Comparison of ENCODE assay signal across 16 mouse cellular contexts in the genomic region with DNA sequence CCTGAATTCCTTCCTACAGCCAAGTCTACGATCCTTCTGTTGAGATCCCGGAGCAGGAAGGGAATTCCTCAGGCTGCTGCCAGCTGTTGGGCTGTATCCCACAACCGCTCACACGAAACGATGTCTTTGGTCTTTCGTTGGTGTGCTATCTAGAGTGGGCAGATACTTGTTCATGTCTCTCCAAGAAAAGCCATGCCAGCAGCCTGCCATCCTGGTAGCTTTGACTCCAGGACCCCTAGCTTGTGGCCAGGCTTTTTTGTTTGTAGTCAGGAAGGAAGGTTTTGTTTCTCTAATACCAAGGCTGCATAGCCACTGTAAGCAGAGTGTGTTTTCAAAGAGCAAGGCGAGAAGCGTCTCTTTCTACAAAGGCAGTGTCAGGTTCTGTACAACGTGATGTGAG. TPM values are rescaled to one million over a fixed set of nuclear protein-coding genes. Genes with fewer than 3 reads are reported as not detected.
DNase-seq lines count a peak whose midpoint lies in the region; ATAC-seq and TF ChIP-seq lines count a peak whose summit lies in the region.
"Had no signal": no experiment of that assay in that cellular context is flagged by ENCODE, and none has a peak within 500 bp of the region (broad histone marks: within the 10 kb centered on the region; RNA-seq: fewer than 3 reads in every experiment).

No protein-coding gene starts in this region.

- H3K9me3 ChIP-seq in heart, embryonic 10.5 days, result no peaks in the 10 kb centered on the region
- H3K9me3 ChIP-seq in kidney, embryonic 15.5 days (replicated peaks), result no peaks in the 10 kb centered on the region
- no peaks in the 10 kb centered on the region for H3K9me3 ChIP-seq in neural tube, embryonic 13.5 days
- no peaks in the 10 kb centered on the region for H3K9me3 ChIP-seq in stomach, embryonic 16.5 days (replicated peaks; ENCODE audit: control insufficient read depth, low read length)
- no peaks in the 10 kb centered on the region for H3K9me3 ChIP-seq in midbrain, embryonic 14.5 days (ENCODE audit: control insufficient read depth, low read length)
- H3K9me3 ChIP-seq: hindbrain, embryonic 12.5 days; limb, embryonic 13.5 days; neural tube, embryonic 15.5 days had no signal

- no peak overlapping the region for H3K4me2 ChIP-seq in kidney, embryonic 15.5 days
- no peak overlapping the region for H3K4me2 ChIP-seq in neural tube, embryonic 13.5 days
- no peak overlapping the region for H3K4me2 ChIP-seq in stomach, embryonic 16.5 days (ENCODE audit: low read depth, low read length)
- H3K4me2 ChIP-seq in midbrain, embryonic 14.5 days (ENCODE audit: low read length), result no peak overlapping the region
- H3K4me2 ChIP-seq: hindbrain, embryonic 12.5 days; limb, embryonic 13.5 days; neural tube, embryonic 15.5 days had no signal

- no peaks in the 10 kb centered on the region for H3K27me3 ChIP-seq in heart, adult 2 months (ENCODE audit: control insufficient read depth, insufficient read depth, low read length)
- H3K27me3 ChIP-seq in heart, embryonic 10.5 days (ENCODE audit: insufficient read depth, poor library complexity, severe bottlenecking), result no peaks in the 10 kb centered on the region
- H3K27me3 ChIP-seq in kidney, embryonic 15.5 days, result no peaks in the 10 kb centered on the region
- no peaks in the 10 kb centered on the region for H3K27me3 ChIP-seq in neural tube, embryonic 13.5 days
- no peaks in the 10 kb centered on the region for H3K27me3 ChIP-seq in stomach, embryonic 16.5 days (ENCODE audit: control insufficient read depth, insufficient read depth, low read length)
- H3K27me3 ChIP-seq in midbrain, embryonic 14.5 days (ENCODE audit: control insufficient read depth, insufficient read depth, low read length), result no peaks in the 10 kb centered on the region
- H3K27me3 ChIP-seq: hindbrain, embryonic 12.5 days; limb, embryonic 13.5 days; neural tube, embryonic 15.5 days had no signal

- H3K9ac ChIP-seq in heart, adult 2 months (ENCODE audit: low read depth, low read length), result no peak overlapping the region
- H3K9ac ChIP-seq in kidney, embryonic 15.5 days, result no peak overlapping the region
- no peak overlapping the region for H3K9ac ChIP-seq in neural tube, embryonic 13.5 days
- H3K9ac ChIP-seq in stomach, embryonic 16.5 days (ENCODE audit: low read length), result no peak overlapping the region
- H3K9ac ChIP-seq in midbrain, embryonic 14.5 days (replicated peaks; ENCODE audit: low read length), result no peak overlapping the region
- H3K9ac ChIP-seq: hindbrain, embryonic 12.5 days; limb, embryonic 13.5 days had no signal

- no peaks in the 10 kb centered on the region; the same call in none of the 2 replicates for H3K79me2 ChIP-seq in heart, adult 2 months (replicated peaks; ENCODE audit: control insufficient read depth, insufficient read depth, low read length)

- H3K4me1 ChIP-seq in heart, adult 2 months (ENCODE audit: control insufficient read depth, insufficient read depth, low read length), result peaks cover 17% of the 10 kb centered on the region
- H3K4me1 ChIP-seq in heart, embryonic 10.5 days, result peaks cover 56% of the 10 kb centered on the region
- H3K4me1 ChIP-seq in kidney, embryonic 15.5 days, result peaks cover 42% of the 10 kb centered on the region
- H3K4me1 ChIP-seq in neural tube, embryonic 13.5 days (replicated peaks), result peaks cover 32% of the 10 kb centered on the region
- H3K4me1 ChIP-seq in stomach, embryonic 16.5 days (ENCODE audit: control insufficient read depth, insufficient read depth, low read length), result peaks cover 14% of the 10 kb centered on the region
- peaks cover 20% of the 10 kb centered on the region for H3K4me1 ChIP-seq in midbrain, embryonic 14.5 days (ENCODE audit: control insufficient read depth, insufficient read depth, low read length)

- H3K4me3 ChIP-seq in heart, adult 2 months, result no peak overlapping the region
- no peak overlapping the region for H3K4me3 ChIP-seq in heart, embryonic 10.5 days
- H3K4me3 ChIP-seq in kidney, embryonic 15.5 days (replicated peaks), result no peak overlapping the region
- H3K4me3 ChIP-seq in neural tube, embryonic 13.5 days, result no peak overlapping the region
- H3K4me3 ChIP-seq in stomach, embryonic 16.5 days (replicated peaks; ENCODE audit: low read length), result no peak overlapping the region
- H3K4me3 ChIP-seq in midbrain, embryonic 14.5 days (replicated peaks; ENCODE audit: low read depth, low read length), result no peak overlapping the region
- H3K4me3 ChIP-seq: hindbrain, embryonic 12.5 days; limb, embryonic 13.5 days; neural tube, embryonic 15.5 days had no signal

- H3K36me3 ChIP-seq in heart, adult 2 months (ENCODE audit: control insufficient read depth, insufficient read depth, low read length), result peaks cover 13% of the 10 kb centered on the region
- no peaks in the 10 kb centered on the region for H3K36me3 ChIP-seq in heart, embryonic 10.5 days
- H3K36me3 ChIP-seq in kidney, embryonic 15.5 days, result peaks cover 3% of the 10 kb centered on the region; the same call in 1 of the 2 replicates
- H3K36me3 ChIP-seq in neural tube, embryonic 13.5 days, result 0 out of 2 replicates have a peak, but pooled peaks cover 3% of the 10 kb centered on the region
- no peaks in the 10 kb centered on the region for H3K36me3 ChIP-seq in stomach, embryonic 16.5 days (ENCODE audit: control insufficient read depth, insufficient read depth, low read length)
- H3K36me3 ChIP-seq in midbrain, embryonic 14.5 days (ENCODE audit: control insufficient read depth, insufficient read depth, low read length), result 0 out of 2 replicates have a peak, but pooled peaks cover 2% of the 10 kb centered on the region
- H3K36me3 ChIP-seq: hindbrain, embryonic 12.5 days; neural tube, embryonic 15.5 days had no signal

- TF ChIP-seq EP300 in heart, adult 2 months (IDR thresholded peaks at IDR 0.05; ENCODE audit: insufficient read depth, low read depth, low read length), result no peak

- DNase-seq in heart, adult 2 months, result no peak
- no peak for DNase-seq in heart, embryonic 10.5 days (ENCODE audit: low spot score)
- no peak for DNase-seq in kidney, adult 18-20 months
- DNase-seq in neural tube, embryonic 10.5 days (ENCODE audit: extremely low spot score, low spot score), result no peak
- no peak for DNase-seq in midbrain, embryonic 14.5 days
- DNase-seq: cerebellum, adult 2 months; retina, postnatal 1 day; spleen, adult 18-20 months; thymus, adult 18-20 months had no signal

- no peak for TF ChIP-seq POLR2A in heart, adult 2 months (IDR thresholded peaks at IDR 0.05; ENCODE audit: insufficient read depth, low read depth, low read length)

- 37% methylated on average over 9 of the region's 9 CpGs for WGBS in heart, adult 2 months
- 86% methylated on average over 9 of the region's 9 CpGs for WGBS in heart, embryonic 10.5 days
- 86% methylated on average over 9 of the region's 9 CpGs for WGBS in kidney, embryonic 15.5 days
- WGBS in neural tube, embryonic 13.5 days, result 90% methylated on average over 9 of the region's 9 CpGs
- WGBS in stomach, embryonic 16.5 days, result 81% methylated on average over 9 of the region's 9 CpGs
- WGBS in midbrain, embryonic 14.5 days, result 93% methylated on average over 9 of the region's 9 CpGs

- intact Hi-C loops in heart, adult 2 months (cut with DNase I), result loop anchor here (2.0 kb wide), 1 partner anchor 23 kb away; no protein-coding TSS in a partner anchor

- TF ChIP-seq CTCF in heart, adult 2 months (IDR thresholded peaks at IDR 0.05), result no peak

- no peak for ATAC-seq in kidney, embryonic 15.5 days (replicated peaks; ENCODE audit: low FRiP score)
- no peak for ATAC-seq in neural tube, embryonic 13.5 days (ENCODE audit: low read depth)
- no peak for ATAC-seq in stomach, embryonic 16.5 days (ENCODE audit: insufficient read depth, low FRiP score)
- ATAC-seq in midbrain, embryonic 14.5 days (ENCODE audit: low FRiP score, low TSS enrichment), result no peak
- ATAC-seq: midbrain, embryonic 16.5 days had no signal

- peak overlapping the region; percentile 98 for H3K27ac ChIP-seq in heart, adult 2 months
- no peak overlapping the region for H3K27ac ChIP-seq in heart, embryonic 10.5 days
- peak overlapping the region; percentile 62 for H3K27ac ChIP-seq in kidney, embryonic 15.5 days
- H3K27ac ChIP-seq in neural tube, embryonic 13.5 days (replicated peaks), result peak overlapping the region; percentile 1; the same call in 1 of the 2 replicates
- H3K27ac ChIP-seq in stomach, embryonic 16.5 days (ENCODE audit: low read length), result 0 out of 2 replicates have a peak overlapping the region, but pooled peaks have one; percentile 3
- no peak overlapping the region for H3K27ac ChIP-seq in midbrain, embryonic 14.5 days (replicated peaks; ENCODE audit: low read depth, low read length)
- H3K27ac ChIP-seq: hindbrain, embryonic 12.5 days; limb, embryonic 13.5 days; neural tube, embryonic 15.5 days had no signal

RNA-seq across cellular contexts. Expression of a gene that starts 2.6 kb away (rescaled TPM):
- total RNA-seq in heart, adult 2 months (2021), result 10 to 100 TPM; 34.2 to 35.4 TPM
- 48.5 and 70.6 TPM in 2 replicates for polyA plus RNA-seq in heart, adult 2 months (2012; rRNA removed)
- 35.5 and 37.3 TPM in 2 replicates for polyA plus RNA-seq in heart, embryonic 10.5 days (2016; fragmentation: Nextera tagmentation; extraction: Ambion mirVana)
- polyA plus RNA-seq in kidney, embryonic 15.5 days (2015; fragmentation: Nextera tagmentation; extraction: Ambion mirVana), result 31.9 and 34.3 TPM in 2 replicates
- 30.1 and 30.4 TPM in 2 replicates for polyA plus RNA-seq in neural tube, embryonic 13.5 days (2015; fragmentation: Nextera tagmentation; extraction: Ambion mirVana)
- 30.2 and 31.1 TPM in 2 replicates for polyA plus RNA-seq in stomach, embryonic 16.5 days (2015; fragmentation: Nextera tagmentation; extraction: Ambion mirVana)
- 22.3 and 26.7 TPM in 2 replicates for polyA plus RNA-seq in midbrain, embryonic 14.5 days (2014; fragmentation: Nextera tagmentation; extraction: Ambion mirVana)

RNA-seq across cellular contexts. Expression of a gene that starts 10.0 kb away (rescaled TPM):
- 10 to 100 TPM; 16.1 to 20.0 TPM for total RNA-seq in heart, adult 2 months (2021)
- polyA plus RNA-seq in heart, adult 2 months (2012; rRNA removed), result 6.4 and 9.5 TPM in 2 replicates
- 8.2 and 11.9 TPM in 2 replicates for polyA plus RNA-seq in heart, embryonic 10.5 days (2016; fragmentation: Nextera tagmentation; extraction: Ambion mirVana)
- 5.8 and 6.1 TPM in 2 replicates for polyA plus RNA-seq in kidney, embryonic 15.5 days (2015; fragmentation: Nextera tagmentation; extraction: Ambion mirVana)
- polyA plus RNA-seq in neural tube, embryonic 13.5 days (2015; fragmentation: Nextera tagmentation; extraction: Ambion mirVana), result 19.4 and 24.0 TPM in 2 replicates
- polyA plus RNA-seq in stomach, embryonic 16.5 days (2015; fragmentation: Nextera tagmentation; extraction: Ambion mirVana), result 7.5 and 9.1 TPM in 2 replicates
- 35.5 and 38.8 TPM in 2 replicates for polyA plus RNA-seq in midbrain, embryonic 14.5 days (2014; fragmentation: Nextera tagmentation; extraction: Ambion mirVana)

Comparison
In these comparisons a context has a peak if more than half of its experiments do, and no peak if none do; other contexts are left out.
1. H3K27ac ChIP-seq: peak in heart, adult 2 months (single experiment), kidney, embryonic 15.5 days (single experiment), neural tube, embryonic 13.5 days (single experiment) and stomach, embryonic 16.5 days (single experiment); none in heart, embryonic 10.5 days (single experiment) and midbrain, embryonic 14.5 days (single experiment).